Mouse (Mus musculus) small intestine, adult 2 months (tissue): ENCODE data around the gene Oat.

ENCODE experiments used
- CTCF ChIP-seq: fragments of 200-500 bp; IDR thresholded peaks from 2 replicates; pipeline ENCODE4 v1.5.1; 2012; ENCODE audit warnings: low read depth, mild to moderate bottlenecking, control low read depth, inconsistent platforms, low read length, moderate library complexity, mixed read lengths; ENCODE audit not compliant: insufficient replicate concordance, insufficient read length; ENCODE audit errors: extremely low read depth
- POLR2A ChIP-seq: fragments of 200-500 bp; IDR thresholded peaks from 2 replicates; pipeline ENCODE4 v1.6.1; 2012; ENCODE audit warnings: low read depth, mild to moderate bottlenecking, control low read depth, inconsistent platforms, low read length, moderate library complexity

GRCm38 (mm10) chr7:132570071-132570470 lies 6.1 kb downstream of the Oat start:
- no peak for TF ChIP-seq CTCF
- TF ChIP-seq POLR2A: no peak; the same call in 1 of the 2 replicates
